Mouse (Mus musculus): ENCODE data around the gene Kidins220.

- TF ChIP-seq CTCF (IDR thresholded peaks at IDR 0.05; ENCODE audit: borderline replicate concordance, insufficient read depth, low read depth, low read length) (no peak), POLR2A (IDR thresholded peaks at IDR 0.05; ENCODE audit: borderline replicate concordance, insufficient read depth, low read length) (no peak)
Observed at GRCm38 (mm10) chr12:25073374-25073773, 98.6 kb downstream of the Kidins220 start.
